Mouse (Mus musculus): ENCODE measurements at regions not wholly inside any gene's neighbourhood (a gene's known extent, or its start where the extent isn't known, plus 50 kb on each side); places are given as distances from the start of the nearest gene placed in this dataset.

GRCm38 (mm10) chr12:98069110-98069509, 190.1 kb downstream of the Galc start:
- H3K36me3 ChIP-seq (ENCODE audit: control insufficient read depth, insufficient read depth) = no peaks in the 10 kb centered on the region
- H3K4me3 ChIP-seq (ENCODE audit: low read depth, low read length) = no peak overlapping the region
- H3K27me3 ChIP-seq (replicated peaks; ENCODE audit: control insufficient read depth, insufficient read depth, low read length) = no peaks in the 10 kb centered on the region
- H3K27ac ChIP-seq (ENCODE audit: low read depth, low read length) = no peak overlapping the region
- H3K4me1 ChIP-seq (replicated peaks; ENCODE audit: control insufficient read depth, insufficient read depth, low read length) = no peaks in the 10 kb centered on the region
- no peak for ATAC-seq
- H3K9ac ChIP-seq (ENCODE audit: low read depth, low read length) = no peak overlapping the region
- no peaks in the 10 kb centered on the region for H3K9me3 ChIP-seq (ENCODE audit: control insufficient read depth)
- 59% methylated on average over 2 of the region's 2 CpGs for WGBS
- no peak overlapping the region for H3K4me2 ChIP-seq (replicated peaks; ENCODE audit: low read depth)
- no peak for TF ChIP-seq CTCF (IDR thresholded peaks at IDR 0.05; ENCODE audit: low read depth)

DNA sequence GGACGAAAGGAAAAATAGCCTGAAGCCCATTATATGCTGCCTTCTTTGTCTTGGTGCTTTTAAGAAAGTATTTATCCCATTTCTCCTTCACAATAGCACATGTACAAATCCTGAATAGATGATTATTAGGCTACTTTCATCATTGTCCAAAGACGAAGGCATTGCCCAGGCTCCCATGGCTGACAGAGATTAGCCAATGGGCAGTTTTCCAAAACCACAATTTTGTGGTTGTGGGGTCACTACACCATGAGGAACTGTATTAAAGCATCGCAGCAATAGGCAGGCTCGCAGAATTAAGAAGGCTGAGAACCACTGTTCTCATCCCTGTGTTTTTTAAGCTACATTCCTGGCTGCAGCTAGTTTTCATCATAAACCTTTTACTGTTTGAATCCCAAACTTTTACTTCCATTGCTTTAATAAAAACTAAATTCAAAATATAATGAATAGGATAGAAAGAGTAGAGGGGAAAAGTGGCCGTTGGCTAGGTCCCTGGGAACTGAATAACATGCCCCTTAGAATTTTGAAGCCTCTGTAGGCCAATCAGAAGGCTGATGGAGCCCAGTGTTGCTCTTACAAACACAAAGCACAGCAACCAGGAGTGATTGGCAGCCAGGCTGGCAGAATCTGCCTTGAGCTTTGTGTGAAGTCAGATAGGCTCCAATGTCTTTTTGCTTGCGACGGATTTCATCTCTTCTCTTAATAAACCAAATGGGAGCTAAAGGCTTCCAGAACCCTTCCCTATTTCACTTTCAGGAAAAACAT, 199.7 kb downstream of the Galc start:
- Histone ChIP-seq H3K4me1 (replicated peaks; ENCODE audit: control insufficient read depth, insufficient read depth, low read length) (no peaks in the 10 kb centered on the region), H3K9ac (ENCODE audit: low read depth, low read length) (no peak overlapping the region), H3K4me2 (replicated peaks; ENCODE audit: low read depth) (no peak overlapping the region), H3K9me3 (ENCODE audit: control insufficient read depth) (no peaks in the 10 kb centered on the region), H3K4me3 (ENCODE audit: low read depth, low read length) (no peak overlapping the region), H3K36me3 (ENCODE audit: control insufficient read depth, insufficient read depth) (no peaks in the 10 kb centered on the region), H3K27ac (ENCODE audit: low read depth, low read length) (no peak overlapping the region), H3K27me3 (replicated peaks; ENCODE audit: control insufficient read depth, insufficient read depth, low read length) (no peaks in the 10 kb centered on the region)
- TF ChIP-seq CTCF (IDR thresholded peaks at IDR 0.05; ENCODE audit: low read depth) = no peak
- 86% methylated on average over 7 of the region's 7 CpGs for WGBS
- no peak for ATAC-seq

DNA sequence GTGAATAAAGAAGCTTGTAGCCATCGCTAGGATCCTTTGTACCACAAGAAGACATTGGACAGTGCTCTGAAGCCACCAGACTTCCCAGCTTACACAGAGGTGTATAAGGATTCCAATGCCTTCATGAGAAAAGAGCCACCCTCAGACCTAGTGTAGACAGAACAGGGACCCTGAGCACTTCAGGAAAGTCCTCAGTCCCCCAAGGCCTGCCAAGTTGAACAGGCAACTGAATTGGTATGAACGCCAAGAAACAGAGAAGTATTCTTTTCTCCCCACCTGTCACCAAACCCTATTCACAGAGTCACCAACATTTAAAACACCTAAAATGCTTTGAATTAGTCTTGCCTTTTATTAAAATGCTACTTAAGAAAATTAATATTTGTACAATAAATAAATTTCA, 200.3 kb downstream of the Galc start:
- Histone ChIP-seq H3K9me3 (ENCODE audit: control insufficient read depth) (no peaks in the 10 kb centered on the region), H3K9ac (ENCODE audit: low read depth, low read length) (no peak overlapping the region), H3K4me1 (replicated peaks; ENCODE audit: control insufficient read depth, insufficient read depth, low read length) (no peaks in the 10 kb centered on the region), H3K4me3 (ENCODE audit: low read depth, low read length) (no peak overlapping the region), H3K36me3 (ENCODE audit: control insufficient read depth, insufficient read depth) (no peaks in the 10 kb centered on the region), H3K27me3 (replicated peaks; ENCODE audit: control insufficient read depth, insufficient read depth, low read length) (no peaks in the 10 kb centered on the region), H3K4me2 (replicated peaks; ENCODE audit: low read depth) (no peak overlapping the region), H3K27ac (ENCODE audit: low read depth, low read length) (no peak overlapping the region)
- WGBS = 84% methylated on average over 2 of the region's 2 CpGs
- no peak for TF ChIP-seq CTCF (IDR thresholded peaks at IDR 0.05; ENCODE audit: low read depth)
- ATAC-seq = no peak

DNA sequence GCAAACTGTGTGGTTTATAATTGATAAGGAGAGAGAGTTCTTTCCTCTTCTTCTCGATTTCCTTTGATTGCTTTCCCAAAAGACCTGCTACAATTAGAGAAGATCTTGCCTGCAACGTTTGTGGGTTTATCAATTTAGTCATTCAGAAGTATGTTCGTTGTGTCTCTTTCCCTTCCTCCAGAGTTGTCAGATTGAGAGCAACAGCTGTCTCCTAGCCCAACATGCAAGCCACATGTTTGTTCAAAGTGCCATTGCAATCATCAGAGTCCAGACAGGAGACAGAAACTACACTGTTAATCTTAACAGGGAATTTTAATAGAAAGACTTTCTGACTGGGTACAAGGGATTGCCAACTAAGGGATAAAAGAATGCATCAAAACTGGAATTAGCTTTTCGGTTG, 208.3 kb downstream of the Galc start:
- no peaks in the 10 kb centered on the region for H3K36me3 ChIP-seq (ENCODE audit: control insufficient read depth, insufficient read depth)
- H3K4me1 ChIP-seq (replicated peaks; ENCODE audit: control insufficient read depth, insufficient read depth, low read length) = no peaks in the 10 kb centered on the region
- no peak overlapping the region for H3K9ac ChIP-seq (ENCODE audit: low read depth, low read length)
- no peak overlapping the region for H3K4me3 ChIP-seq (ENCODE audit: low read depth, low read length)
- H3K4me2 ChIP-seq (replicated peaks; ENCODE audit: low read depth) = no peak overlapping the region
- no peak for ATAC-seq
- H3K27ac ChIP-seq (ENCODE audit: low read depth, low read length) = no peak overlapping the region
- no peaks in the 10 kb centered on the region for H3K27me3 ChIP-seq (replicated peaks; ENCODE audit: control insufficient read depth, insufficient read depth, low read length)
- WGBS = 54% methylated on average over 4 of the region's 4 CpGs
- TF ChIP-seq CTCF (IDR thresholded peaks at IDR 0.05; ENCODE audit: low read depth) = no peak
- H3K9me3 ChIP-seq (ENCODE audit: control insufficient read depth) = no peaks in the 10 kb centered on the region

DNA sequence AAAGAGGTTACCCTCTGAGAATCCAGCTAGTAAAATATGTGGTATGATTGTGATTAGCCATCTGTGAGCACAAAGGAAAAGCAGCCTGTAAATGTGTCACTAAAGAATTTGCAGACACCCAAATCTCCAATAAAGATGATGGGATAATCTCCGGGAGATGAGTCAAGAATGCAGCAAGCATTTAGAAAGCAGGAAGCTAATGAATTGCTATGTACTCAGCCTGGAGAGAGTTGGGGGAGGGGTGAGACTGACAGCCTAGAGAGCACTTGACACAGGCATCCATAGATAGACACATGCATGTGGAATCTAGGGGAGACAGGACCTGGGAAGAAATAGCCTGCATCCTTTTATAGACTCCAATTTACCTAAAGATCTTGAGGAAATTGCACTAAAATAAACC, 208.8 kb downstream of the Galc start:
- no peak overlapping the region for H3K9ac ChIP-seq (ENCODE audit: low read depth, low read length)
- WGBS = 12% methylated on average over 1 of the region's 1 CpGs
- no peak for ATAC-seq

DNA sequence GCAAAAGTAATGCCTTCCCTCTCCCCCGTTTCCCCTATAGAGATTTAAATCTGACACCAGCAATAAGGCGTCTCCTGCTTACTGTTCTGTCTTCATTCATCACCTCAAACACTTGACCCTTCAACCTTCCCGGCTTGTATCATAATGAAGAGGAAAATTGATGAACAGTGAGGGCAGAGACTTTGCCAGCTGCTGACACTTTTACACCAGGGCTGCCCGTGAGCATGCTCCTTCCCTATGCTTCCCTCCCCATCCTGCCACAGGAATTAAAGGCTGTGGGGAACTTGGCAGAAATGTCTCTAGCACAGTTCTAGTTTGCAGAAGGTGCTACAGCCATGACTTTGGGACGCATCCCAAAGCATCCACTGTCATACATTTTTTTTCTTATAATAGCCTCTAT, 209.2 kb downstream of the Galc start:
- H3K9me3 ChIP-seq (ENCODE audit: control insufficient read depth) = no peaks in the 10 kb centered on the region
- no peak overlapping the region for H3K27ac ChIP-seq (ENCODE audit: low read depth, low read length)
- no peaks in the 10 kb centered on the region for H3K4me1 ChIP-seq (replicated peaks; ENCODE audit: control insufficient read depth, insufficient read depth, low read length)
- no peak overlapping the region for H3K4me3 ChIP-seq (ENCODE audit: low read depth, low read length)
- no peaks in the 10 kb centered on the region for H3K27me3 ChIP-seq (replicated peaks; ENCODE audit: control insufficient read depth, insufficient read depth, low read length)
- no peaks in the 10 kb centered on the region for H3K36me3 ChIP-seq (ENCODE audit: control insufficient read depth, insufficient read depth)
- WGBS = 36% methylated on average over 5 of the region's 5 CpGs
- no peak overlapping the region for H3K9ac ChIP-seq (ENCODE audit: low read depth, low read length)
- H3K4me2 ChIP-seq (replicated peaks; ENCODE audit: low read depth) = no peak overlapping the region
- ATAC-seq = no peak
- no peak for TF ChIP-seq CTCF (IDR thresholded peaks at IDR 0.05; ENCODE audit: low read depth)

More for the DNA sequence above, 208.8 kb downstream of the Galc start:
- Histone ChIP-seq H3K9me3 (ENCODE audit: control insufficient read depth) (no peaks in the 10 kb centered on the region), H3K4me2 (replicated peaks; ENCODE audit: low read depth) (no peak overlapping the region), H3K4me1 (replicated peaks; ENCODE audit: control insufficient read depth, insufficient read depth, low read length) (no peaks in the 10 kb centered on the region), H3K36me3 (ENCODE audit: control insufficient read depth, insufficient read depth) (no peaks in the 10 kb centered on the region), H3K27ac (ENCODE audit: low read depth, low read length) (no peak overlapping the region), H3K27me3 (replicated peaks; ENCODE audit: control insufficient read depth, insufficient read depth, low read length) (no peaks in the 10 kb centered on the region), H3K4me3 (ENCODE audit: low read depth, low read length) (no peak overlapping the region)
- TF ChIP-seq CTCF (IDR thresholded peaks at IDR 0.05; ENCODE audit: low read depth) = no peak

Data from intestine, postnatal 0 days (tissue).